Comparison of ENCODE assay signal across 19 mouse cellular contexts in the genomic region with DNA sequence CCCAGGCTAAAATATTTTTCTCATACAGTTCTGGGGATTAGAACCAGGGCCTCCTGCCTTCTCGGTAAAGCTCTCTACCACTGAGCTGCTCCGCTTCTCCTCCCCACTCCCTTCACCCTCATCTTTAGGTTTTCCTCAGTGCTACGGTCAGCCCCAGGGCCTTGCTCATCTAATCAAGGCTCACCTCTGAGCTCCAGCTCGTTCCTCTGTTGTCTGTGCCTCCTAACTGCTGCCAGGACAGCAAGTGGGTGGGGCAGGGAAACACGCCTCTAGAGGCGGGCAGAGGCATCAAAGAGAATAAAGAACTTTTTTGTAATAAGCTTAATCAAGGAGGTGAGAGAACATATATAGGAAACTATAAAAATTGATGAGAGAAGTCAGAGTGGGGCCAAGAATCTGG. TPM values are rescaled to one million over a fixed set of nuclear protein-coding genes. Genes with fewer than 3 reads are reported as not detected.
"Had no signal": no experiment of that assay in that cellular context is flagged by ENCODE, and none has a peak within 500 bp of the region (broad histone marks: within the 10 kb centered on the region; RNA-seq: fewer than 3 reads in every experiment).

No protein-coding gene starts in this region.

- H3K27me3 ChIP-seq: intestine, embryonic 15.5 days; limb, embryonic 13.5 days; megakaryocyte, embryonic 14.5 days; stomach, embryonic 15.5 days had no signal

- H3K4me2 ChIP-seq: intestine, embryonic 15.5 days; limb, embryonic 13.5 days; lung, embryonic 14.5 days; midbrain, embryonic 11.5 days; stomach, embryonic 15.5 days had no signal

- H3K27ac ChIP-seq: intestine, embryonic 15.5 days; limb, embryonic 10.5 days; limb, embryonic 13.5 days; macrophage; stomach, embryonic 15.5 days had no signal

- H3K4me3 ChIP-seq: intestine, embryonic 15.5 days; limb, embryonic 10.5 days; limb, embryonic 13.5 days; megakaryocyte, embryonic 14.5 days; stomach, embryonic 15.5 days had no signal

- DNase-seq: kidney, adult 2 months; kidney, postnatal 10 days; kidney, postnatal 36 days; layer of hippocampus, adult 9-11 months; lung, embryonic 14.5 days; midbrain, embryonic 14.5 days; right cerebral cortex, adult 18-20 months; right cerebral cortex, postnatal 14 days; right cerebral cortex, postnatal 4 days; thymus, adult 18-20 months; thymus, postnatal 36 days had no signal

- ATAC-seq: intestine, embryonic 15.5 days; lung, postnatal 0 days had no signal

- H3K9ac ChIP-seq: intestine, embryonic 15.5 days; limb, embryonic 13.5 days; lung, embryonic 14.5 days; stomach, embryonic 15.5 days had no signal

- H3K9me3 ChIP-seq: intestine, embryonic 15.5 days; limb, embryonic 10.5 days; limb, embryonic 13.5 days; megakaryocyte, embryonic 14.5 days; stomach, embryonic 15.5 days had no signal

- H3K4me1 ChIP-seq: intestine, embryonic 15.5 days; limb, embryonic 10.5 days; limb, embryonic 13.5 days; stomach, embryonic 15.5 days had no signal

- H3K36me3 ChIP-seq: intestine, embryonic 15.5 days; limb, embryonic 10.5 days; stomach, embryonic 15.5 days had no signal

RNA-seq across cellular contexts. Expression of gene Vstm5, which starts 49.0 kb away (rescaled TPM):
- polyA plus RNA-seq: macrophage had no signal
